Mouse (Mus musculus) ES-E14 (cell line): Measurements from ENCODE around the gene Elp5. TPM values are rescaled to one million over a fixed set of nuclear protein-coding genes. Genes with fewer than 3 reads are reported as not detected.

Source experiments
- DNase-seq: peaks from one replicate; pipeline ENCODE4 v3.0.0-alpha.2; 2013; ENCODE audit warnings: low read depth, low spot score
- H3K27ac ChIP-seq: 2 replicates; pipeline ENCODE4 v1.5.1; 2012; ENCODE audit warnings: low read depth, mild to moderate bottlenecking, low read length, moderate library complexity, mixed read lengths; ENCODE audit not compliant: poor library complexity, insufficient read depth, severe bottlenecking
- H3K36me3 ChIP-seq: 2 replicates; pipeline ENCODE4 v1.6.1; 2012; ENCODE audit warnings: mild to moderate bottlenecking, low read length, moderate library complexity, mixed read lengths; ENCODE audit not compliant: control insufficient read depth, poor library complexity, insufficient read depth, severe bottlenecking
- H3K4me1 ChIP-seq, 2 experiments: fragments of 150-350 bp in 1 of 2; sonication (generic) in 1 of 2; 2 replicates each; pipeline ENCODE4 v1.6.1; 2012; ENCODE audit warnings: low read length in 2 of 2, mild to moderate bottlenecking in 1 of 2, mixed read lengths in 1 of 2; ENCODE audit not compliant: control insufficient read depth in 2 of 2, insufficient read depth in 2 of 2, poor library complexity in 1 of 2
- H3K4me3 ChIP-seq, 2 experiments: fragments of 150-350 bp in 1 of 2; sonication (generic) in 1 of 2; 2 replicates each; pipeline ENCODE4 v1.5.1; 2012; ENCODE audit warnings: low read length in 2 of 2, low read depth in 1 of 2, mild to moderate bottlenecking in 1 of 2, mixed read lengths in 1 of 2; ENCODE audit not compliant: insufficient read depth in 1 of 2, poor library complexity in 1 of 2, severe bottlenecking in 1 of 2
- H3K9ac ChIP-seq: 2 replicates; pipeline ENCODE4 v1.6.1; 2012; ENCODE audit warnings: low read depth, mild to moderate bottlenecking, low read length, mixed read lengths; ENCODE audit not compliant: poor library complexity, insufficient read depth, severe bottlenecking
- H3K9me3 ChIP-seq: fragments of 150-350 bp; sonication (generic); 2 replicates; pipeline ENCODE4 v1.6.1; 2012; ENCODE audit warnings: low read depth, mild to moderate bottlenecking, low read length; ENCODE audit not compliant: control insufficient read depth, insufficient read depth
- CHD2 ChIP-seq: IDR thresholded peaks from 2 replicates; pipeline ENCODE4 v1.6.1; 2014; ENCODE audit warnings: mild to moderate bottlenecking, low read depth, low read length, inconsistent platforms
- HCFC1 ChIP-seq: IDR thresholded peaks from 2 replicates; pipeline ENCODE4 v1.6.1; 2012; ENCODE audit warnings: low read length, inconsistent platforms, borderline replicate concordance; ENCODE audit not compliant: insufficient read depth
- MAFK ChIP-seq: IDR thresholded peaks from 2 replicates; pipeline ENCODE4 v1.6.1; 2014; ENCODE audit warnings: mild to moderate bottlenecking, low read depth, low read length, inconsistent platforms; ENCODE audit not compliant: insufficient read depth
- ZC3H11A ChIP-seq: IDR thresholded peaks from 2 replicates; pipeline ENCODE4 v1.6.1; 2012; ENCODE audit warnings: low read depth, mild to moderate bottlenecking, inconsistent platforms, low read length, borderline replicate concordance
- ZNF384 ChIP-seq: IDR thresholded peaks from 2 replicates; pipeline ENCODE4 v1.6.1; 2012; ENCODE audit warnings: low read depth, low read length, inconsistent platforms
- in situ Hi-C, 2 experiments: fragments of 600-800 bp; cut with MboI; formaldehyde crosslinking; loops; one replicate each; pipeline ENCODE4 v1.15.1; 2025; ENCODE audit warnings: low sequenced_read_pairs in 2 of 2, inconsistent platforms in 1 of 2; ENCODE audit not compliant: unreplicated experiment in 2 of 2
- total RNA-seq: library from RNA; depleted of rRNA; stranded (reverse); fragments of 300-350 nt; gene quantifications from 2 replicates; pipeline ENCODE4 v1.2.3, GENCODE M21; 2012

Gene Elp5
- total RNA-seq, 1 experiment, result 87.9 TPM

GRCm38 (mm10) chr11:69937385-69937784 lies 44.9 kb downstream of the Elp5 start:
- no peaks in the 10 kb centered on the region for H3K9me3 ChIP-seq
- no peak overlapping the region for H3K4me3 ChIP-seq
- H3K36me3 ChIP-seq, result no peaks in the 10 kb centered on the region
- in situ Hi-C loops, result loop anchor here in 1 of 2 experiments (10.0 kb wide), 1 partner anchor 277 kb away; the partner anchor contains the start of gene Slc16a11
- DNase-seq, result no peak
- H3K4me1 ChIP-seq, result peaks cover 0 to 24% of the 10 kb centered on the region in 2 experiments; a peak in 2 of 4 replicates
- no peak overlapping the region for H3K9ac ChIP-seq
- no peak overlapping the region for H3K27ac ChIP-seq
- TF ChIP-seq MAFK, result no peak
- TF ChIP-seq ZC3H11A, result no peak
- TF ChIP-seq CHD2, result no peak

GRCm38 (mm10) chr11:69936714-69937347 lies 45.5 kb downstream of the Elp5 start:
- Histone ChIP-seq H3K4me3 (peak overlapping the region; percentile 59 to 82; a peak in 3 of 4 replicates), H3K36me3 (no peaks in the 10 kb centered on the region), H3K4me1 (peaks cover 0 to 24% of the 10 kb centered on the region in 2 experiments; a peak in 2 of 4 replicates), H3K9ac (peak overlapping the region; percentile 49; the same call in 1 of the 2 replicates), H3K27ac (no peak overlapping the region), H3K9me3 (no peaks in the 10 kb centered on the region)
- no peak for DNase-seq
- TF ChIP-seq ZNF384 (no peak), CHD2 (no peak), ZC3H11A (no peak), HCFC1 (no peak)
- in situ Hi-C loops, result loop anchor here in 1 of 2 experiments (10.0 kb wide), 1 partner anchor 278 kb away; the partner anchor contains the start of gene Slc16a11

DNA sequence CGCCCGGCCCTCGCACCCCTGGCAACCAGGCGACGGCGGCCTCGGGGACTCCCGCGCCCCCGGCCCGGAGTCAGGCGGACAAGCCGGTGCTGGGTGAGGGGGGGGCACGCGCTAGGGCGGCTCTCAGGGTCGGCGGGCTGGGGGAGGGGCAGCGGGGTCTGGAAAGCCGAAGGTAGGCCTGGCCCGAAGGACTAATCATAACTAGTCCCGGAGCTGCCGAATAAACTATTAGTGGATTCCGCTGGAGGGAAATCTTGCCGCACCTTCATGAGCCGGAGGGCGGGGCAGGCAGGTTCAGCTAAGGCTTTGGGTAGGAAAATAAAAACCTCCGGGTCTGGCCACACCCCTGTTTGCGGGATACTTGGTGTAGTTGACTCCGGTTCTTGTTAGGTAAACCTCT lies 46.2 kb downstream of the Elp5 start:
- TF ChIP-seq ZC3H11A (no peak), MAFK (no peak), ZNF384 (no peak), CHD2 (no peak), HCFC1 (no peak)
- no peaks in the 10 kb centered on the region for H3K9me3 ChIP-seq
- H3K9ac ChIP-seq, result peak overlapping the region; percentile 77
- H3K4me1 ChIP-seq, result peaks cover 0 to 24% of the 10 kb centered on the region in 2 experiments; a peak in 2 of 4 replicates
- DNase-seq, result no peak
- H3K4me3 ChIP-seq, result peak overlapping the region; percentile 59 to 82
- in situ Hi-C loops, result loop anchor here in 1 of 2 experiments (10.0 kb wide), 1 partner anchor 279 kb away; the partner anchor contains the start of gene Slc16a11
- H3K27ac ChIP-seq, result no peak overlapping the region
- no peaks in the 10 kb centered on the region for H3K36me3 ChIP-seq

DNA sequence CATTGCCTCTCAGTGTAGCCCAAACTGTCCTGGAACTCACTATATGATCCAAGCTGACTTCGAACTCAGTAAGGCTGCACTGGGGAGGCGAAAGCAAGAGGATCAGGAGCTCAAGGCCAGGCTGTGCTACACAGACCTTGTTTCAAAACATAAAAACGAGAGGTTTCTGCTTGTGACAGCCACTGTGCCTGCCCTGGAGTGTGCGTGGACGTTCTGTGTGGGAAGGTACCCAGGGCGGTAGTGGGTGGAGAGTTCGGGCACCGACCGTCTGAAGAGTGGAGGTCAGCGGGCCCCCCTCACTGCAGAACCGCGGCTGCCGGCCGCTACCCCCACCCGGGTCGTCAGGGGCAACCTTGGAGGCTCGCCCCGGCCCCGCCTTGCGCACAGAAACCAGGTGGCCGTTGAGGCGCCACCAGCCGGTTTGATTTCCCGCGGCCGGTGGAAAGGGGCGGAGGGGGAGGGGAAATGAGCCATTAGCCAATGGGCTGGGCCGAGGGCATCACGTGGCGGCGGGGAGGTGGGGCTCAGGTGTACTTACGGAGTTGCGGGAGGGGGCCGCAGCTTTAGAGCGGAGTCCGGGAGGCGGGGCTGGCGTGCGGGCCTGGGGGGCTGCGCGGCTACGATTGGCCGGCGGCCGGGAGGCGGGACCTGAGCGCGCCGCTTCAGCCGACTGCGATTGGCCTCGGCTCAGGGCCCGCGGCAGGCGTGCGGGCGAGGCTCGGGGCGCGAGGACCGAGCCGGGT lies 47.0 kb downstream of the Elp5 start, which contains the start of gene Ybx2:
Gene Ybx2 (plus strand): TSS at position 660 of the 743 bp plus-strand sequence.
- in situ Hi-C loops, result loop anchor here in 1 of 2 experiments (10.0 kb wide), 1 partner anchor 279 kb away; the partner anchor contains the start of gene Slc16a11
- Histone ChIP-seq H3K9ac (peak within 1 kb of the TSS; percentile 77), H3K4me3 (peak within 1 kb of the TSS; percentile 59 to 82), H3K9me3 (no peaks in the 10 kb centered on the region), H3K4me1 (peaks cover 0 to 22% of the 10 kb centered on the region in 2 experiments; a peak in 2 of 4 replicates), H3K36me3 (no peaks in the 10 kb centered on the region), H3K27ac (peak within 1 kb of the TSS; percentile 54; the same call in 1 of the 2 replicates)
- DNase-seq, result peak; percentile 93
- TF ChIP-seq HCFC1 (no peak), CHD2 (no peak), MAFK (no peak), ZC3H11A (no peak), ZNF384 (no peak)
